Mouse (Mus musculus) thymus, adult 2 months (tissue): ENCODE measurements around the gene D17H6S53E. TPM values are rescaled to one million over a fixed set of nuclear protein-coding genes. Genes with fewer than 3 reads are reported as not detected.
A peak's percentile ranks its signal among the peaks of the same experiment; 100 is the strongest.

Source experiments
- DNase-seq: peaks from one replicate; pipeline ENCODE4 v3.0.0; 2021
- H3K27ac ChIP-seq: fragments of 200-500 bp; 2 replicates; pipeline ENCODE4 v1.5.1; 2012; ENCODE audit warnings: low read length, control low read depth; ENCODE audit not compliant: control insufficient read depth, insufficient read depth
- H3K27me3 ChIP-seq: fragments of 200-500 bp; 2 replicates; pipeline ENCODE4 v1.6.1; 2012; ENCODE audit warnings: mild to moderate bottlenecking, low read length, moderate library complexity, mixed read lengths; ENCODE audit not compliant: control insufficient read depth, insufficient read depth
- H3K36me3 ChIP-seq: fragments of 200-500 bp; 2 replicates; pipeline ENCODE4 v1.6.1; 2012; ENCODE audit warnings: mild to moderate bottlenecking, low read length, moderate library complexity; ENCODE audit not compliant: control insufficient read depth, insufficient read depth
- H3K4me1 ChIP-seq: fragments of 200-500 bp; replicated peaks from 2 replicates; pipeline ENCODE4 v1.6.1; 2012; ENCODE audit warnings: low read length; ENCODE audit not compliant: control insufficient read depth, insufficient read depth
- H3K4me3 ChIP-seq: fragments of 200-500 bp; 2 replicates; pipeline ENCODE4 v1.5.1; 2012; ENCODE audit warnings: mild to moderate bottlenecking, low read length, control low read depth, moderate library complexity; ENCODE audit not compliant: control insufficient read depth, insufficient read depth
- CTCF ChIP-seq: fragments of 200-500 bp; IDR thresholded peaks from 2 replicates; pipeline ENCODE4 v1.5.1; 2012; ENCODE audit warnings: mild to moderate bottlenecking, control low read depth, low read length, moderate library complexity, borderline replicate concordance; ENCODE audit not compliant: control insufficient read depth, poor library complexity, insufficient read depth; ENCODE audit errors: extremely low read depth
- POLR2A ChIP-seq: fragments of 200-500 bp; IDR thresholded peaks from 2 replicates; pipeline ENCODE4 v1.6.1; 2012; ENCODE audit warnings: mild to moderate bottlenecking, low read length, control low read depth, moderate library complexity; ENCODE audit not compliant: control insufficient read depth, poor library complexity, insufficient read depth; ENCODE audit errors: extremely low read depth
- WGBS: fragments of 180-500 bp; shearing (Covaris S2); methylation state at CpG from one replicate; pipeline ENCODE4 v1.1.7; 2018; 5-methylcytosine and 5-hydroxymethylcytosine counted together
- polyA plus RNA-seq: library from polyadenylated mRNA; depleted of rRNA; stranded (reverse); fragments of >200 nt; gene quantifications from 2 replicates; pipeline ENCODE4 v1.2.3, GENCODE M21; 2012

The D17H6S53E gene
- polyA plus RNA-seq, 1 experiment = 12.9 TPM

DNA sequence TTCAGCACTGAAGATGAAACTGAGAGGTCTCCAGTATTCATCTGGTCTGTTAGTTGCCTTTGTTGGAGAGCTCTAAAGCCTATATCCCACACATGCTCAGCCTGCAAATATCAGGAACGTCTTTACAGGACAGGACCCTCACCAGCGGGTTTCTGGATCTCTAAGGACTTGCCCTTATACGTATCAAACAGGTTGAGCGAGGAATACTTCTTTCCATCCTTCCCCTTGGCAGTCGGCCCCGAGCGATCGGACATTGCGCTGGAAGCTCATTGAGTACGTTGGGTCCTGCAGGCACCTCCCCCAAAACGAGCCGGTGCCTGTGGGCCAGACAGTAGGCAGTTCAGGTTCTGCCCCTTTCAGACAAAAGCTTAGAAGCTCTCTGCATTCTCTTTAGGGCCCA lies 36.6 kb downstream of the D17H6S53E start:
- Histone ChIP-seq H3K36me3 (peaks cover 41% of the 10 kb centered on the region), H3K4me1 (peaks cover 14% of the 10 kb centered on the region), H3K4me3 (no peak overlapping the region), H3K27ac (no peak overlapping the region), H3K27me3 (no peaks in the 10 kb centered on the region)
- WGBS = 56% methylated on average over 12 of the region's 12 CpGs
- DNase-seq = no peak
- TF ChIP-seq CTCF (no peak), POLR2A (no peak)

DNA sequence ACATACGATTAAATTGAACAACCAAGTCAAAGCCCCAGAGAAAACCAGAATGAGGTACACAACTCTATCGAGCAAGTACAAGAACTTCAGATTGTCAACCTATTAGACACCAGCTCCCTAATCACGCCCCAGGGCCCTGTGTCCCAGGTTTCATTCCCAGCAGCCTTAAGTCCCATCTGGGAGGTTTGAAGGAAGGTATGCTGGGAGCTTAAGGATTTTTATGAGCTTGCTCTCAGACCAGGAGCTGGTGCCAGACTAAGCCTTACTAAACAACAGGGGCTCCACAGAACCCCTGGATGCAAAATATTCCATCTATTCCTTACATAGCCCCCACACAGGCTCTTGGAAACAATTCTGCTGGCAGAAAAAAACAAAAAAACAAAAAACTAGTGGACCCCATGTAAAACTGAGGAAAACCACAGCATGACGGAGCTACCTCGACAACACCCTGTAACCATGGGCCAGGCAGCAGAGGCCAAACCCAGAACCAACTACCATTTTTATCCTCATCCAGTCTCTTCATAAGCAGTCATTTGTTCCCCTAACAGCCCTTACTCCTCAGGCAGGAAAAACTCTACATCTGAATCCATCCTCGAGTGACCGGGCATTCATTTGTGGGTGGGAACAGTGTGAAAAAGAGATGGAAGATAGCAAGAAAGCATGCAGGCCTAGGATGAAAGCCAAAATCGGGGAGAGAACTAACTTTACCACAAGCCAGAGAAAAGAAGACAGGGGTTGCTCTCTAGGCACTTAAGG lies 37.3 kb downstream of the D17H6S53E start:
- TF ChIP-seq POLR2A = no peak
- no peak for TF ChIP-seq CTCF
- 9% methylated on average over 8 of the region's 8 CpGs for WGBS

DNA sequence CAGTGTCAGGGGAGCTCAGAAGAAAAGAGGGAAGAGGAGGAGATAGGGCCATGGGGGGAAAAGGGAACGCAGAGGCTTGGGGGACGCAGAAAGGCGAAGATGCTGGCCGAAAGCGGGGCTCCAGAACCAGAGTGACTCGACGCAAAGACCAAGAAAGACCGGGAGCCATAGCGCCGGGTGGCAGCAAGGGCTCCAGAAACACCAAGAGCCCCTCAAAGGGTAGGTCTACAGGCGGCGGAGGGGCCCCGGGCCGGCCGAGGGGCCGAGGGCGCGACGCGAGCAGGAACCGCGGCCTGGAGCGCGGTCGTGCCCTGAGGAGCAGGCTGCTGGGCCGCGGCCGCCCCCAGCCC lies 38.0 kb downstream of the D17H6S53E start:
- H3K36me3 ChIP-seq = peaks cover 26% of the 10 kb centered on the region
- WGBS = under 1% methylated on average over 28 of the region's 28 CpGs
- no peak for TF ChIP-seq POLR2A
- no peak for TF ChIP-seq CTCF
- peak overlapping the region; percentile 80 for H3K27ac ChIP-seq
- H3K27me3 ChIP-seq = no peaks in the 10 kb centered on the region
- peak overlapping the region; percentile 90 for H3K4me3 ChIP-seq
- peak; percentile 33 for DNase-seq
- peaks cover 16% of the 10 kb centered on the region for H3K4me1 ChIP-seq

More for the DNA sequence above, 37.3 kb downstream of the D17H6S53E start:
- peak overlapping the region; percentile 80; the same call in 1 of the 2 replicates for H3K27ac ChIP-seq
- H3K36me3 ChIP-seq = peaks cover 33% of the 10 kb centered on the region
- H3K4me3 ChIP-seq = peak overlapping the region; percentile 90
- no peaks in the 10 kb centered on the region for H3K27me3 ChIP-seq
- DNase-seq = no peak
- peaks cover 14% of the 10 kb centered on the region for H3K4me1 ChIP-seq

DNA sequence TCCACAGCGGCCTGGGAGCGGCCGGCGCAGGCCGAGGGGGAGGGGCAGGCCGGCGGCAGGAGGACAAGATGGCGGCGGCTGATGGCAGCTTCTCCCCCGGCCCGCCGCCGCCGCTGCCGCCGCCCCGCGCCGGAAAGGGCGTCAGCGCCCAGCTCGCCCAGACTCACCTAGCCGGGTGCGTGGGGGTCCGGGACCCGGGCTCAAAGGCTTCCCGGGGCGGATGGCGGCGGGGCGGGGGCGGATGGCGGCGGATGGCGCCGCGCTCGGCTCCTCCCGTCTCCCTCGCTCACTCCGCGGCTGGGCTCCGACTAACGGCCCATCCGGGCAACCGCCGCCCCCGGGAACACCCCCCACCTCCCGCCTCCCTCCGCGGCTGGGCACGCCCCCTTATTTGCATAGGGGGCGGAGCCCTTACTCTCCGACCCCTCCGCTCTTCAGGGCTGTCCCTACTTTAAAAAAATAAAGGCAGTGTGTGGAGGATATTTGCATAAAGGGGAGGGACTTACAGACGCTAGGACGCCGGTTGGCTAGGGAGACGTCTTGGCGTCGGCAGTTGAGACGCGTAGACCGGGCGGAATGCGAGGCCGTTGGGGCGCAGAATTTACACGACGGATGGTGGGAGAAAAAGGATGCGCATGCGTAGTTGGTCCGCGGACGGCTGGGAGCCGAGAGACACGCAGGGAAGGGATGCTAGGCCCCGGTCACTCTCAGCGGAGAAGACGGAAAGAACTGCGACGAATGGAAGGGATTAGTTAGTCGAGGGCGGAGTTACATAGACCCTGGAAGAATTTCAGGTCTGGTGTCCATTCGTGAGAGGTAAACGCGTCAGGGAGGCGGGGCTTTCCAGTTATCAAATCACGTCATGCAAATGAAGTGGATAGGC lies 38.6 kb downstream of the D17H6S53E start, which contains the start of gene Prrc2a:
Gene Prrc2a (minus strand): TSS at position 330 of the 883 bp plus-strand sequence.
- peak; percentile 96 for DNase-seq
- peaks cover 20% of the 10 kb centered on the region for H3K36me3 ChIP-seq
- peaks cover 16% of the 10 kb centered on the region for H3K4me1 ChIP-seq
- H3K4me3 ChIP-seq = peak within 1 kb of the TSS; percentile 93
- WGBS = under 1% methylated on average over 87 of the region's 89 CpGs
- peak; percentile 32 for TF ChIP-seq POLR2A
- TF ChIP-seq CTCF = 0 out of 2 replicates have a peak, but pooled peaks have one; percentile 58
- H3K27ac ChIP-seq = peak within 1 kb of the TSS; percentile 94
- H3K27me3 ChIP-seq = no peaks in the 10 kb centered on the region

DNA sequence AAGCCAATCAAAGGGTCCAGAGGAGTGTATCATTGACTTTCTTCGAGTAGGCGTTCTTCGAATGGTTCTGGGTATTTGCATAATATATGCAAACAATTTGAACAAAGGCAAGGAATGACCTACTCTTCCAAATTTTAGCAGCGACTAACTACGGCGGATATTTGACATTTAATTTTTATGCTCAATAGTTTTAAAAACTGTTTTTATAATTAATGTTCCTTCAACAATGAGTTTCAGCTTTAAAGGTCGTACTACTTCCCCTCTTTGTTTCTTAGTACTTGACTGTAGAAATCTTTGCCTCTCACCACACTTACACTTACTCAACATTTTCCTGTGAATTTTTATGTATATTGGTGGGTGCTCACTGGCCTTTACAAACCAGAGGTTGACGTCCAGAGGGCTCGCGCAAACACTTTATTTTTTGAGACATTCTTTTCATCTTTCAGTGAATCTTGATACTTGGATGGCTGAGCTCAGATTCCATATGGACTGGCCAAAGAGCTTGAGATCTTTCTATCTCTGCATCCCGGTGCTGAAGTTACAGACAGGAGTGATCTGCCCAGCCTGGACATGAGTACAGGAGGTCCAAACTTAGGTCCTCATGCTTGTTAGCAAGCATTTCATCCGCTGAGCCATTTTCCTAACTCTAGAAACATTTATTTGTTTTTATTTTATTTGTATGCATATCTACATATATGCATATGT lies 39.4 kb downstream of the D17H6S53E start:
- Histone ChIP-seq H3K36me3 (peaks cover 12% of the 10 kb centered on the region), H3K4me3 (peak overlapping the region; percentile 93), H3K27me3 (no peaks in the 10 kb centered on the region), H3K4me1 (peaks cover 16% of the 10 kb centered on the region), H3K27ac (peak overlapping the region; percentile 94)
- DNase-seq = no peak
- 24% methylated on average over 12 of the region's 12 CpGs for WGBS
- TF ChIP-seq CTCF = no peak
- TF ChIP-seq POLR2A = no peak
